Mouse (Mus musculus) midbrain, embryonic 11.5 days (tissue): ENCODE results near the gene Tmem242. TPM values are rescaled to one million over a fixed set of nuclear protein-coding genes. Genes with fewer than 3 reads are reported as not detected.

ENCODE experiments used
- ATAC-seq: fragments of 200-750 bp; cut with Nextera tagmentation; 2 replicates; pipeline ENCODE4 v1.8.0; 2017; ENCODE audit warnings: moderate TSS enrichment, moderate library complexity; ENCODE audit not compliant: low FRiP score
- DNase-seq: peaks from one replicate; pipeline ENCODE4 v3.0.0; 2015; ENCODE audit warnings: low spot score; ENCODE audit errors: missing footprints
- H3K27ac ChIP-seq: fragments of 300-500 bp; sonication (generic); 2 replicates; pipeline ENCODE4 v1.5.1; 2014; ENCODE audit warnings: low read depth, low read length
- H3K27me3 ChIP-seq: fragments of 300-500 bp; sonication (generic); 2 replicates; pipeline ENCODE4 v1.6.1; 2014; ENCODE audit warnings: mild to moderate bottlenecking, low read length, moderate library complexity, mixed read lengths; ENCODE audit not compliant: control insufficient read depth, insufficient read depth
- H3K36me3 ChIP-seq: fragments of 300-500 bp; sonication (generic); 2 replicates; pipeline ENCODE4 v1.6.1; 2014; ENCODE audit warnings: mild to moderate bottlenecking, low read length, moderate library complexity, mixed read lengths; ENCODE audit not compliant: control insufficient read depth, insufficient read depth
- H3K4me1 ChIP-seq: fragments of 300-500 bp; sonication (generic); 2 replicates; pipeline ENCODE4 v1.6.1; 2014; ENCODE audit warnings: low read length; ENCODE audit not compliant: control insufficient read depth, insufficient read depth
- H3K4me2 ChIP-seq: fragments of 300-500 bp; sonication (generic); 2 replicates; pipeline ENCODE4 v1.6.1; 2014; ENCODE audit warnings: mild to moderate bottlenecking, moderate library complexity
- H3K4me3 ChIP-seq: fragments of 300-500 bp; sonication (generic); 2 replicates; pipeline ENCODE4 v1.5.1; 2014; ENCODE audit warnings: low read depth, low read length
- H3K9ac ChIP-seq: fragments of 300-500 bp; sonication (generic); 2 replicates; pipeline ENCODE4 v1.6.1; 2014; ENCODE audit warnings: low read length
- H3K9me3 ChIP-seq: fragments of 300-500 bp; sonication (generic); 2 replicates; pipeline ENCODE4 v1.6.1; 2016; ENCODE audit warnings: low read length; ENCODE audit not compliant: control insufficient read depth
- WGBS: fragments of 180-500 bp; shearing (Covaris S2); extraction: QIAGEN DNeasy Blood & Tissue Kit; methylation state at CpG from one replicate; pipeline ENCODE4 v1.1.7; 2014; 5-methylcytosine and 5-hydroxymethylcytosine counted together
- polyA plus RNA-seq: library from polyadenylated mRNA; unstranded; fragments of >200 nt; fragmentation: Nextera tagmentation; extraction: Ambion mirVana; gene quantifications from 2 replicates; pipeline ENCODE4 v1.2.1, GENCODE M21; 2014

The Tmem242 gene
- polyA plus RNA-seq = 129 and 144 TPM in 2 replicates

DNA sequence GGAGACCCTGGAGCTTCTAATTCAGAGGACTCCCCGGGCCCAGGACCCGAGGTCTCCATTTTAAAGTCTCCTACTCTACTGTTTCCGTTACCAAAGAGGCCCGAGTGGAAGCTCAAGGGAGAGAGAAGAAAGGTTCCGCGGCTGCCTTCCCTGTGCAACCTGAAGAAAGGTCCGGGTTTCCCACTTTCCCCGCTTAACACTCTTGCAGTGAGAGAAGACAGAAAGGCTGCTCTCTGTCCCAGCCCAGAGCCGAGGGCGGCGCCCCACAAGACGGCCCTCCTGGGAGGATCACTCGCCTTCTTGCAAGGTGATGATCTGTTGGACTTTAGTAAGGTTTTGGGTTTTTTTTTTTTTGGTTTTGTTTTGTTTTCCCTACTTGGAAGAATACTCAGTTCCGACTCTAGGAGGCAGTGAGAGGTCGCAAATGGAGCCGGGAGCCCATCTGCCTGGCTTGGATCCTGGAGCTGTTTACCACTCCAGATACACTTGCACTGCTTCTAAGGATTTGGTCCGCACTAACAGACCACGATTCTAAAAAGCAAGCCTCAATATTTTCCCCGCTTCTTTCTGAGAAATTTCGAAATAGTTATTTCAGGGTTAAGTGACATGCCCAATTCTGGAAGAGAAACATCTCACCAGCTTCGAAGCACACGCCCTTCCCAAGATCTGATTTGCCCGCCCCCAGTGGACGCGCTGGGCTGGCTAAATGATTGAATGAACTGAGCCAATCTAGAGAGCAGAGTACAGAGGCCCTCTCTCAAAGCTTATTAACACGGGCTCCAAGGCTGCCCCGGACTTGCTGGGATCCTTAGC is at the start of gene Tmem242:
Gene Tmem242 (minus strand): TSS at position 101 of the 813 bp plus-strand sequence.
- Histone ChIP-seq H3K9me3 (no peaks in the 10 kb centered on the region), H3K27me3 (no peaks in the 10 kb centered on the region), H3K36me3 (no peaks in the 10 kb centered on the region), H3K27ac (no peak within 1 kb of the TSS), H3K4me3 (peak within 1 kb of the TSS; percentile 70), H3K9ac (peak within 1 kb of the TSS; percentile 74), H3K4me2 (peak within 1 kb of the TSS; percentile 61), H3K4me1 (no peaks in the 10 kb centered on the region; the same call in 1 of the 2 replicates)
- ATAC-seq (peak; percentile 91), DNase-seq (peak; percentile 99)
- under 1% methylated on average over 27 of the region's 27 CpGs for WGBS

DNA sequence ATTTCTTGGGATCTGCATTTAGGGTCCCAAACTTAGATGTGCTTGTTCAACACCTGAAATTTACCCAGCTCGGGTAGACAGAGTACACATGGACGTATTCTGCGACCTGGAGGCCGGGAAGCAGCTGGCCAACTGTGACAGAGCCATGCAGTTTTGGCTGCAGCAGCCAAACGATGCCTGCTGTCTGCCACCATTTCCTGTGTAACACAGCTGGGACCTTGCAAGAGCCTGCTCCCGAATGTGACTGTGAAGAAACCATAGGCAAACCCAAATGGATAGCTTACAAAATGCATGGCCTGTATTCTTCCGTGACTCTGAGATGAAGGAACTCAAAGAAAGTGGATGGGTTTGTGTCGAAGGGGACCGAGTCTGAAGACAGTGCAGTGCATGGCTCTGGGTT is 48.1 kb upstream of the Tmem242 start:
- H3K9me3 ChIP-seq = no peaks in the 10 kb centered on the region
- H3K4me3 ChIP-seq = no peak overlapping the region
- no peak overlapping the region for H3K4me2 ChIP-seq
- H3K9ac ChIP-seq = no peak overlapping the region
- no peak overlapping the region for H3K27ac ChIP-seq
- no peaks in the 10 kb centered on the region for H3K36me3 ChIP-seq
- no peak for DNase-seq
- H3K27me3 ChIP-seq = no peaks in the 10 kb centered on the region
- 68% methylated on average over 9 of the region's 9 CpGs for WGBS
- H3K4me1 ChIP-seq = peaks cover 3% of the 10 kb centered on the region; the same call in 1 of the 2 replicates
- no peak for ATAC-seq

DNA sequence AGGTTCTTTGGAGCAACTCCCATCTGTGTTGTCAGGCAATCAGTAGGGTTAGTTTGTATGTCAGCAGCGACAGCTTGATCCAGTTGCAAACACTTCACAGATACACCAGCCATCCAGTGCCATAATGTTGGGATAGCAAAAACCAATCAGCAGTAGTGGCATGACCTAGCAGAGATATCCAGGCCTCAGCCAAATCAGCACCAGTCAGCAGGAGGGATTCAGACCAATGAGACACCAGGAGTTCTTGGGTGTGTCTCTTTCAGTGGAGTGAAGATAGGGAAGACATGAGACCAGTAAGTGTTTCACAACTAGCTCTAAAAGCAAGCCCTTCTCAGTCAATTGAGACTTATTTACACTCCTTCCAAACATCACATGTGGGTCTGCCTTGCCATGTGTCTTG is 44.6 kb upstream of the Tmem242 start:
- Histone ChIP-seq H3K4me1 (no peaks in the 10 kb centered on the region), H3K9ac (no peak overlapping the region), H3K27ac (no peak overlapping the region), H3K4me2 (no peak overlapping the region), H3K4me3 (no peak overlapping the region), H3K27me3 (no peaks in the 10 kb centered on the region), H3K36me3 (no peaks in the 10 kb centered on the region), H3K9me3 (no peaks in the 10 kb centered on the region)
- no peak for DNase-seq
- no peak for ATAC-seq
- WGBS = 92% methylated on average over 1 of the region's 1 CpGs

GRCm38 (mm10) chr17:5483456-5483855 is 43.4 kb upstream of the Tmem242 start:
- Histone ChIP-seq H3K9me3 (no peaks in the 10 kb centered on the region), H3K27ac (no peak overlapping the region), H3K4me2 (no peak overlapping the region), H3K4me3 (no peak overlapping the region), H3K27me3 (no peaks in the 10 kb centered on the region), H3K4me1 (no peaks in the 10 kb centered on the region), H3K9ac (no peak overlapping the region), H3K36me3 (no peaks in the 10 kb centered on the region)
- 75% methylated on average over 4 of the region's 4 CpGs for WGBS
- no peak for DNase-seq
- ATAC-seq = no peak

DNA sequence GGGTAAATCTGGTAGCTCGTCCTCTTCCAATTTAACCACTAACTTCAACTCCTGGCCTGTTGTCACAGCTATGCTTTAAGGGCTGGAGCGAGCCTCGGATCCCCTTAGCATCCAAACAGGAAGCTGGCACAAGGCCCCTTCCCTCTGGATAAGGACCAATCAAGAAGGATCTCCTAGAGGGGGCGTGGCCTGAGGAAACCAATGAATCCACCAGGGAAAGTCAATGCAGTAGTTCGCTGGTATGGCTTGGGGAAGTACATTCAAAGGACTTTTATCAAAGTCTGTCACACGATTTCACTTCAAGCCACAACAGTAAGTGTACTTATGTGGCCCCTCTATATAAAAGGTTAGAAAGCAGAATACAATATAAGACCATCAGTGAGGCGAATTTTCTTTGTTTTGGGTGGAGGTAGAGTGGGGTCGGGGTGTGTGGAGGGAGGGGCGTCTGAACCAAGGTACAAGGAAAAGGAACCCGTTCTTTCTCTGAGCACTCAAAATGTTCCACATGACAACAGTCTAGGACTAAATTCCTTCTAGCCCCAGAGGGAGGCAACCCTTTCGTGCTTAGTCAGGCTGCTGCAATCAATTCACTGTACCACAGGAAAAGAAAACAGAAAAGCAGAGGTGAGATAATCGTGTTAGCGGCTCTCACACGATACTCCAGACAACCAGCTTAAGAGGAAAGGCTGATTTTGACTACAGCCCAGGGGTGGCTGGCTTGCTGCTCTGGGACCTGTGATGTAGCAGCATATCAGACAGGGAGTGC is 36.1 kb upstream of the Tmem242 start:
- no peaks in the 10 kb centered on the region for H3K27me3 ChIP-seq
- WGBS = 68% methylated on average over 14 of the region's 14 CpGs
- H3K9me3 ChIP-seq = no peaks in the 10 kb centered on the region
- ATAC-seq (no peak), DNase-seq (no peak)
- H3K36me3 ChIP-seq = no peaks in the 10 kb centered on the region
- H3K9ac ChIP-seq = no peak overlapping the region
- H3K4me1 ChIP-seq = no peaks in the 10 kb centered on the region
- H3K27ac ChIP-seq = no peak overlapping the region
- no peak overlapping the region for H3K4me2 ChIP-seq
- H3K4me3 ChIP-seq = no peak overlapping the region

DNA sequence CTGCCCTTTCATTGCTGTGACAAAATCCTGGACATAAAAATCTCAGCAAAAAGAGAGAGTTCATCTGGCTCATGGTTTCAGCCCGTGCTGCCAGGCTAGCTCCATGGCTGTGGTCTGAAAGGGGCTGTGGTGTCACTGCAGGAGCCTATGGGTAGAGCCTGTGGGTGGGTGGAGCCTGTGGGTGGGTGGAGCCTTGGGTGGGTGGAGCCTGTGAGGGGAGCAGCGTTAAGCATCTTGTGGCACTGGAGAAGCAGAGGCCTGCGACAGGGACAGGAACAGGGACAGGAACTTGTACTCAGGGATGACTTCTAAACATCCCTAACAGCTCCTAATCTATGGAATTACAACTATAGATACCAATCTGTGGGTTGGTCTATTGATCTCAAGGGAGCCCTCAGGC is 32.2 kb upstream of the Tmem242 start:
- WGBS = 41% methylated on average over 3 of the region's 3 CpGs
- Histone ChIP-seq H3K4me1 (no peaks in the 10 kb centered on the region), H3K4me3 (no peak overlapping the region), H3K27me3 (no peaks in the 10 kb centered on the region), H3K27ac (no peak overlapping the region), H3K9me3 (no peaks in the 10 kb centered on the region), H3K36me3 (no peaks in the 10 kb centered on the region), H3K4me2 (no peak overlapping the region), H3K9ac (no peak overlapping the region)
- ATAC-seq (no peak), DNase-seq (no peak)

DNA sequence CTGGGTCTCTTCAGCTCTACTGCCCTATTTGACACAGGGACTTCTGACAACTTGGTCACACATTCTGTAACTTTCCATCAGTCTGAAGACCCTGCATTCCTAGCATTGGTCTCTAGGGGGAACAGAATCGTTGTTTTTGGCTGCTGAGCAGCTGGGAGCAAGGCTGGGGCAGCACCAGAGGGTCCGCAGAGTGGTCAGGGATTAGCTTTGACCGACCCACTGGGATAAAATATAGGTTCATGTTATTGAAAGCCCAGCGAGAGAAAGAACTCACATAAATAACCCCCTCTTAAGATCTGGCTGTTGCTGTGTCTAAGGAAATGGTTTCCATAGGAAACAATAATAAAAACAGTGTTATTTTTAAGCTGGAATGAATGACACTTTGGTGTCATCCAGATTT is 27.1 kb upstream of the Tmem242 start:
- 55% methylated on average over 4 of the region's 4 CpGs for WGBS
- no peaks in the 10 kb centered on the region for H3K4me1 ChIP-seq

DNA sequence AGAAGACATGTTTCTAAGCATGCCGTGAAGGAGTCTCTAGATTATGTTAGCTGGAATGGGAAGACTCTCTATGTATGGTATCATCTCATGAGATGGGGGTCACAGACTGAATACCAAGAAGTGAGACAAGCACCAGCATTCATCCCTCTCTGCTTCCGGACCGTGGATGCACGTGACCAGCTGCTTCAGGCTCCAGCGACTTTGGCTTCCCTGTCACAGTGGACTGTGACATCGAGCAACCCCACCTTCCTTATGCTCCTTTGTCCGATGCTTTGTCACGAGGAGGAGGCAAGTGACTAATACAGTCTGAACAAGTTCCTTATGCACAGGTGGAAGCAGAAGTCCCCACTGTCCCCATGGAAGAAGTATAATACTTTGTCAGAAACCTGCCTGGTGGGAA is 26.7 kb upstream of the Tmem242 start:
- H3K4me2 ChIP-seq = no peak overlapping the region
- H3K36me3 ChIP-seq = no peaks in the 10 kb centered on the region
- no peak overlapping the region for H3K27ac ChIP-seq
- no peaks in the 10 kb centered on the region for H3K27me3 ChIP-seq
- DNase-seq (no peak), ATAC-seq (no peak)
- 82% methylated on average over 8 of the region's 8 CpGs for WGBS
- H3K9ac ChIP-seq = no peak overlapping the region
- no peak overlapping the region for H3K4me3 ChIP-seq
- H3K4me1 ChIP-seq = no peaks in the 10 kb centered on the region
- no peaks in the 10 kb centered on the region for H3K9me3 ChIP-seq

More for the DNA sequence above, 27.1 kb upstream of the Tmem242 start:
- no peak for DNase-seq
- Histone ChIP-seq H3K4me2 (no peak overlapping the region), H3K27ac (no peak overlapping the region), H3K27me3 (no peaks in the 10 kb centered on the region), H3K4me3 (no peak overlapping the region), H3K9ac (no peak overlapping the region), H3K36me3 (no peaks in the 10 kb centered on the region), H3K9me3 (no peaks in the 10 kb centered on the region)
- no peak for ATAC-seq

GRCm38 (mm10) chr17:5463912-5464311 is 23.9 kb upstream of the Tmem242 start:
- WGBS = 89% methylated on average over 2 of the region's 2 CpGs
- no peak overlapping the region for H3K4me2 ChIP-seq
- H3K9me3 ChIP-seq = no peaks in the 10 kb centered on the region
- no peaks in the 10 kb centered on the region for H3K4me1 ChIP-seq
- no peaks in the 10 kb centered on the region for H3K27me3 ChIP-seq
- no peaks in the 10 kb centered on the region for H3K36me3 ChIP-seq
- H3K9ac ChIP-seq = no peak overlapping the region
- no peak overlapping the region for H3K4me3 ChIP-seq
- no peak for ATAC-seq
- H3K27ac ChIP-seq = no peak overlapping the region
- DNase-seq = no peak
